Mouse (Mus musculus) stomach, embryonic 15.5 days (tissue): ENCODE data around the gene Mid1. TPM values are rescaled to one million over a fixed set of nuclear protein-coding genes. Genes with fewer than 3 reads are reported as not detected.

ENCODE experiments used
- ATAC-seq: fragments of 200-750 bp; cut with Nextera tagmentation; 2 replicates; pipeline ENCODE4 v1.8.0; 2017; ENCODE audit warnings: low read depth, moderate number of reproducible peaks, moderate TSS enrichment; ENCODE audit not compliant: insufficient read depth, low FRiP score
- H3K27ac ChIP-seq: fragments of 300-500 bp; sonication (generic); 2 replicates; pipeline ENCODE4 v1.5.1; 2015; ENCODE audit warnings: mild to moderate bottlenecking, inconsistent platforms
- H3K27me3 ChIP-seq: fragments of 300-500 bp; sonication (generic); replicated peaks from 2 replicates; pipeline ENCODE4 v1.6.1; 2015; ENCODE audit warnings: inconsistent platforms
- H3K36me3 ChIP-seq: fragments of 300-500 bp; sonication (generic); 2 replicates; pipeline ENCODE4 v1.6.1; 2015; ENCODE audit warnings: inconsistent platforms
- H3K4me1 ChIP-seq: fragments of 300-500 bp; sonication (generic); 2 replicates; pipeline ENCODE4 v1.6.1; 2015; ENCODE audit warnings: inconsistent platforms
- H3K4me2 ChIP-seq: fragments of 300-500 bp; sonication (generic); 2 replicates; pipeline ENCODE4 v1.6.1; 2015; ENCODE audit warnings: mild to moderate bottlenecking, inconsistent platforms
- H3K4me3 ChIP-seq: fragments of 300-500 bp; sonication (generic); replicated peaks from 2 replicates; pipeline ENCODE4 v1.5.1; 2015; ENCODE audit warnings: inconsistent platforms
- H3K9ac ChIP-seq: fragments of 300-500 bp; sonication (generic); 2 replicates; pipeline ENCODE4 v1.6.1; 2015; ENCODE audit warnings: inconsistent platforms
- H3K9me3 ChIP-seq: fragments of 300-500 bp; sonication (generic); 2 replicates; pipeline ENCODE4 v1.6.1; 2016; ENCODE audit warnings: inconsistent platforms
- WGBS: fragments of 180-500 bp; shearing (Covaris S2); methylation state at CpG from one replicate; pipeline ENCODE4 v1.1.7; 2015; 5-methylcytosine and 5-hydroxymethylcytosine counted together
- polyA plus RNA-seq: library from polyadenylated mRNA; unstranded; fragments of >200 nt; fragmentation: Nextera tagmentation; extraction: Ambion mirVana; gene quantifications from 2 replicates; pipeline ENCODE4 v1.2.1, GENCODE M21; 2015

The Mid1 gene
- 6.6 and 10.0 TPM in 2 replicates for polyA plus RNA-seq

- Histone ChIP-seq H3K4me1 (no peaks in the 10 kb centered on the region), H3K4me2 (peak within 1 kb of the TSS; percentile 38), H3K36me3 (no peaks in the 10 kb centered on the region), H3K9me3 (no peaks in the 10 kb centered on the region), H3K27ac (peak within 1 kb of the TSS; percentile 57; the same call in 1 of the 2 replicates), H3K27me3 (no peaks in the 10 kb centered on the region), H3K4me3 (peak within 1 kb of the TSS; percentile 41), H3K9ac (peak within 1 kb of the TSS; percentile 39; the same call in 1 of the 2 replicates)
- WGBS: 22% methylated on average over 10 of the region's 10 CpGs
- peak; percentile 73; the same call in 1 of the 2 replicates for ATAC-seq
Observed at GRCm38 (mm10) chrX:169685131-169685530, at the start of gene Mid1. Gene Mid1 (plus strand): TSS chrX:169685199.

GRCm38 (mm10) chrX:169673056-169673455 is 11.9 kb upstream of the Mid1 start:
- Histone ChIP-seq H3K27me3 (no peaks in the 10 kb centered on the region), H3K9ac (no peak overlapping the region), H3K4me2 (no peak overlapping the region), H3K36me3 (no peaks in the 10 kb centered on the region), H3K4me1 (no peaks in the 10 kb centered on the region), H3K9me3 (no peaks in the 10 kb centered on the region), H3K4me3 (no peak overlapping the region), H3K27ac (no peak overlapping the region)
- no peak for ATAC-seq

- ATAC-seq: no peak
- WGBS: 43% methylated on average over 4 of the region's 4 CpGs
- H3K9ac ChIP-seq: no peak overlapping the region
- no peaks in the 10 kb centered on the region for H3K9me3 ChIP-seq
- no peaks in the 10 kb centered on the region for H3K27me3 ChIP-seq
- H3K27ac ChIP-seq: no peak overlapping the region
- H3K4me3 ChIP-seq: no peak overlapping the region
- no peaks in the 10 kb centered on the region for H3K4me1 ChIP-seq
- H3K36me3 ChIP-seq: no peaks in the 10 kb centered on the region
- no peak overlapping the region for H3K4me2 ChIP-seq
Observed at GRCm38 (mm10) chrX:169676313-169676712, 8.7 kb upstream of the Mid1 start.

- Histone ChIP-seq H3K36me3 (no peaks in the 10 kb centered on the region), H3K9ac (no peak overlapping the region), H3K4me2 (peak overlapping the region; percentile 38), H3K27me3 (no peaks in the 10 kb centered on the region), H3K4me3 (peak overlapping the region; percentile 41), H3K27ac (no peak overlapping the region), H3K9me3 (no peaks in the 10 kb centered on the region), H3K4me1 (no peaks in the 10 kb centered on the region)
- ATAC-seq: no peak
- 22% methylated on average over 8 of the region's 8 CpGs for WGBS
Observed at GRCm38 (mm10) chrX:169685731-169686130, 732 bp downstream of the Mid1 start.

- Histone ChIP-seq H3K9ac (no peak overlapping the region), H3K4me2 (no peak overlapping the region), H3K36me3 (no peaks in the 10 kb centered on the region), H3K27ac (no peak overlapping the region), H3K4me1 (no peaks in the 10 kb centered on the region), H3K9me3 (no peaks in the 10 kb centered on the region), H3K4me3 (no peak overlapping the region), H3K27me3 (no peaks in the 10 kb centered on the region)
- 59% methylated on average over 2 of the region's 2 CpGs for WGBS
- no peak for ATAC-seq
Observed at GRCm38 (mm10) chrX:169691217-169691616, 6.2 kb downstream of the Mid1 start.

GRCm38 (mm10) chrX:169691675-169692074 is 6.7 kb downstream of the Mid1 start:
- Histone ChIP-seq H3K27me3 (no peaks in the 10 kb centered on the region), H3K4me3 (no peak overlapping the region), H3K9me3 (no peaks in the 10 kb centered on the region), H3K4me1 (no peaks in the 10 kb centered on the region), H3K36me3 (no peaks in the 10 kb centered on the region), H3K27ac (no peak overlapping the region), H3K9ac (no peak overlapping the region), H3K4me2 (no peak overlapping the region)
- WGBS: 55% methylated on average over 2 of the region's 2 CpGs
- ATAC-seq: no peak

- Histone ChIP-seq H3K36me3 (no peaks in the 10 kb centered on the region), H3K4me1 (no peaks in the 10 kb centered on the region), H3K9ac (no peak overlapping the region), H3K27ac (no peak overlapping the region), H3K4me3 (no peak overlapping the region), H3K9me3 (no peaks in the 10 kb centered on the region), H3K27me3 (no peaks in the 10 kb centered on the region), H3K4me2 (no peak overlapping the region)
- WGBS: 61% methylated on average over 6 of the region's 6 CpGs
- ATAC-seq: no peak
Observed at GRCm38 (mm10) chrX:169692225-169692909, 7.4 kb downstream of the Mid1 start.

GRCm38 (mm10) chrX:169704016-169704602 is 19.1 kb downstream of the Mid1 start:
- H3K9me3 ChIP-seq: no peaks in the 10 kb centered on the region
- no peak for ATAC-seq

GRCm38 (mm10) chrX:169723511-169723910 is 38.5 kb downstream of the Mid1 start:
- WGBS: 79% methylated on average over 1 of the region's 1 CpGs
- Histone ChIP-seq H3K9ac (no peak overlapping the region), H3K27me3 (no peaks in the 10 kb centered on the region), H3K27ac (no peak overlapping the region), H3K9me3 (no peaks in the 10 kb centered on the region), H3K36me3 (no peaks in the 10 kb centered on the region), H3K4me3 (no peak overlapping the region), H3K4me2 (no peak overlapping the region), H3K4me1 (no peaks in the 10 kb centered on the region)
- no peak for ATAC-seq

More at GRCm38 (mm10) chrX:169704016-169704602, 19.1 kb downstream of the Mid1 start:
- Histone ChIP-seq H3K9ac (no peak overlapping the region), H3K4me2 (no peak overlapping the region), H3K27me3 (no peaks in the 10 kb centered on the region), H3K27ac (no peak overlapping the region), H3K36me3 (no peaks in the 10 kb centered on the region), H3K4me1 (no peaks in the 10 kb centered on the region), H3K4me3 (no peak overlapping the region)
- WGBS: 84% methylated on average over 2 of the region's 2 CpGs

GRCm38 (mm10) chrX:169735387-169735969 is 50.5 kb downstream of the Mid1 start:
- Histone ChIP-seq H3K4me1 (no peaks in the 10 kb centered on the region), H3K36me3 (no peaks in the 10 kb centered on the region), H3K4me2 (no peak overlapping the region), H3K9me3 (no peaks in the 10 kb centered on the region), H3K27ac (no peak overlapping the region), H3K27me3 (peaks cover 4% of the 10 kb centered on the region; the same call in 1 of the 2 replicates), H3K4me3 (no peak overlapping the region), H3K9ac (no peak overlapping the region)
- WGBS: 64% methylated on average over 3 of the region's 3 CpGs
- ATAC-seq: no peak

GRCm38 (mm10) chrX:169758001-169758400 is 73.0 kb downstream of the Mid1 start:
- Histone ChIP-seq H3K27me3 (no peaks in the 10 kb centered on the region), H3K4me3 (no peak overlapping the region), H3K36me3 (no peaks in the 10 kb centered on the region), H3K9me3 (no peaks in the 10 kb centered on the region), H3K27ac (no peak overlapping the region), H3K4me2 (no peak overlapping the region), H3K9ac (no peak overlapping the region), H3K4me1 (no peaks in the 10 kb centered on the region)
- 70% methylated on average over 3 of the region's 3 CpGs for WGBS
- no peak for ATAC-seq

- 90% methylated on average over 3 of the region's 3 CpGs for WGBS
- Histone ChIP-seq H3K9me3 (no peaks in the 10 kb centered on the region), H3K36me3 (no peaks in the 10 kb centered on the region), H3K9ac (no peak within 1 kb of the TSS), H3K4me2 (no peak within 1 kb of the TSS), H3K27ac (no peak within 1 kb of the TSS), H3K27me3 (no peaks in the 10 kb centered on the region), H3K4me3 (no peak within 1 kb of the TSS), H3K4me1 (no peaks in the 10 kb centered on the region)
- no peak for ATAC-seq
Observed at GRCm38 (mm10) chrX:169779535-169779934, 94.5 kb downstream of the Mid1 start, which contains the start of gene 4933400A11Rik. Gene 4933400A11Rik (minus strand): TSS chrX:169779635.
